Comparison of ENCODE assay signal across 21 mouse cellular contexts in genomic region chr7:36156595-36156994, GRCm38 (mm10).
A peak's percentile ranks its signal among the peaks of the same experiment; 100 is the strongest.
DNase-seq lines count a peak whose midpoint lies in the region; ATAC-seq and TF ChIP-seq lines count a peak whose summit lies in the region.
"Had no signal": no experiment of that assay in that cellular context is flagged by ENCODE, and none has a peak within 500 bp of the region (broad histone marks: within the 10 kb centered on the region; RNA-seq: fewer than 3 reads in every experiment).

No protein-coding gene starts in this region.

- 17% methylated on average over 12 of the region's 12 CpGs for WGBS in kidney, embryonic 15.5 days
- 51% methylated on average over 12 of the region's 12 CpGs for WGBS in neural tube, embryonic 13.5 days
- 83% methylated on average over 12 of the region's 12 CpGs for WGBS in cerebellum, adult 2 months

- peak overlapping the region; percentile 55 for H3K27ac ChIP-seq in kidney, embryonic 15.5 days
- H3K27ac ChIP-seq in neural tube, embryonic 13.5 days (replicated peaks), result peak overlapping the region; percentile 52
- H3K27ac ChIP-seq in cerebellum, adult 2 months (ENCODE audit: insufficient read depth, low read length), result no peak overlapping the region
- H3K27ac ChIP-seq: embryonic facial prominence, embryonic 12.5 days; forebrain, embryonic 15.5 days; heart, embryonic 10.5 days had no signal

- no peaks in the 10 kb centered on the region for H3K36me3 ChIP-seq in kidney, embryonic 15.5 days
- H3K36me3 ChIP-seq in neural tube, embryonic 13.5 days, result no peaks in the 10 kb centered on the region
- H3K36me3 ChIP-seq: embryonic facial prominence, embryonic 12.5 days; forebrain, embryonic 15.5 days; G1E; heart, embryonic 10.5 days had no signal

- no peak for ATAC-seq in kidney, embryonic 15.5 days (replicated peaks; ENCODE audit: low FRiP score)
- ATAC-seq in neural tube, embryonic 13.5 days (ENCODE audit: low read depth), result peak; percentile 64; the same call in 1 of the 2 replicates
- ATAC-seq: CD4-positive, CD25-positive, alpha-beta regulatory T cell, adult 4 months; forebrain, embryonic 15.5 days had no signal

- H3K9ac ChIP-seq in kidney, embryonic 15.5 days, result no peak overlapping the region; the same call in 1 of the 2 replicates
- no peak overlapping the region for H3K9ac ChIP-seq in neural tube, embryonic 13.5 days
- H3K9ac ChIP-seq: embryonic facial prominence, embryonic 12.5 days; forebrain, embryonic 15.5 days had no signal

- peaks cover 37% of the 10 kb centered on the region for H3K4me1 ChIP-seq in kidney, embryonic 15.5 days
- H3K4me1 ChIP-seq in neural tube, embryonic 13.5 days (replicated peaks), result peaks cover 26% of the 10 kb centered on the region
- H3K4me1 ChIP-seq in cerebellum, adult 2 months (ENCODE audit: control insufficient read depth, insufficient read depth, low read length), result no peaks in the 10 kb centered on the region; the same call in 1 of the 2 replicates
- H3K4me1 ChIP-seq: forebrain, embryonic 15.5 days had no signal

- intact Hi-C loops in heart, postnatal 25 days (cut with DNase I), result no loop called here

- peak overlapping the region; percentile 42 for H3K4me2 ChIP-seq in kidney, embryonic 15.5 days
- H3K4me2 ChIP-seq in neural tube, embryonic 13.5 days, result 0 out of 2 replicates have a peak overlapping the region, but pooled peaks have one; percentile 17
- H3K4me2 ChIP-seq: embryonic facial prominence, embryonic 12.5 days; forebrain, embryonic 15.5 days had no signal

- no peak overlapping the region for H3K4me3 ChIP-seq in kidney, embryonic 15.5 days (replicated peaks)
- H3K4me3 ChIP-seq in neural tube, embryonic 13.5 days, result no peak overlapping the region
- no peak overlapping the region for H3K4me3 ChIP-seq in cerebellum, adult 2 months (replicated peaks; ENCODE audit: insufficient read depth, low read depth, low read length)
- H3K4me3 ChIP-seq: embryonic facial prominence, embryonic 12.5 days; forebrain, embryonic 15.5 days; heart, embryonic 10.5 days had no signal

- no peak for TF ChIP-seq CTCF in cerebellum, adult 2 months (IDR thresholded peaks at IDR 0.05; ENCODE audit: borderline replicate concordance, insufficient read depth, low read depth, low read length)

- no peaks in the 10 kb centered on the region for H3K9me3 ChIP-seq in kidney, embryonic 15.5 days (replicated peaks)
- no peaks in the 10 kb centered on the region for H3K9me3 ChIP-seq in neural tube, embryonic 13.5 days
- H3K9me3 ChIP-seq: embryonic facial prominence, embryonic 12.5 days; forebrain, embryonic 15.5 days; heart, embryonic 10.5 days had no signal

- TF ChIP-seq POLR2A in cerebellum, adult 2 months (IDR thresholded peaks at IDR 0.05; ENCODE audit: borderline replicate concordance, insufficient read depth, low read length), result no peak

- DNase-seq in heart, adult 11 months, result peak; percentile 61
- DNase-seq in heart, postnatal 25 days (ENCODE audit: low spot score), result no peak
- DNase-seq in kidney, adult 8-10 months, result no peak
- DNase-seq in neural tube, embryonic 10.5 days (ENCODE audit: extremely low spot score, low spot score), result no peak
- DNase-seq in cerebellum, adult 2 months, result no peak
- no peak for DNase-seq in cerebellum, adult 11 months
- DNase-seq: adrenal gland, adult 8-10 months; adrenal gland, postnatal 36 days; B cell, adult 2 months; cerebellum, adult 9-10 months; cerebellum, postnatal 25 days; gastrocnemius, postnatal 36 days; heart, adult 18-20 months; heart, postnatal 10 days had no signal

- H3K27me3 ChIP-seq in kidney, embryonic 15.5 days, result no peaks in the 10 kb centered on the region
- H3K27me3 ChIP-seq in neural tube, embryonic 13.5 days, result no peaks in the 10 kb centered on the region
- H3K27me3 ChIP-seq in cerebellum, adult 2 months (ENCODE audit: control insufficient read depth, insufficient read depth, low read length), result no peaks in the 10 kb centered on the region
- H3K27me3 ChIP-seq: embryonic facial prominence, embryonic 12.5 days; forebrain, embryonic 15.5 days had no signal
